ENCODE assay signal across 9 mouse cellular contexts in the genomic region with DNA sequence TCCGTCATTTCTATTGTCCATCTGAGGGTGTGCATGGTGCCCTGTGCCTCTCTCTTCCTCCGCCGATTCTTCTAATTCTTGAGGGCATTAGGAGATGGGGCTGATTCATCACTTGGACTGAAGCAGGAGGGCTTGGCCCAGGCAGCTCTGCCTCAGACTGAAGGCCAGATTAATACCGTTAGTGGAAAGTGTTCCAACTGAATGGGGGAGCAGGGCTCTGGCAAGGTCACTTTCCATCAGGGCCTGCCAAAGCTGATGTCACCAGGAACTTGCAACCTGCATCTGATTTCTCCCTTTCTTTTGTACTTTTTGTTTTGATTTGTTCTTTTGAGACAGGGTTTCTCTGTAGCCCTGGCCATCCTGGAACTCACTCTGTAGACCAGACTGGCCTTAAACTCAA.
DNase-seq lines count a peak whose midpoint lies in the region; ATAC-seq and TF ChIP-seq lines count a peak whose summit lies in the region.
"Had no signal": no experiment of that assay in that cellular context is flagged by ENCODE, and none has a peak within 500 bp of the region (broad histone marks: within the 10 kb centered on the region; RNA-seq: fewer than 3 reads in every experiment).

No protein-coding gene starts in this region.

- no peaks in the 10 kb centered on the region for H3K9me3 ChIP-seq in forebrain, postnatal 0 days (ENCODE audit: low read length)
- no peaks in the 10 kb centered on the region for H3K9me3 ChIP-seq in forebrain, embryonic 13.5 days (replicated peaks)
- H3K9me3 ChIP-seq in heart, embryonic 12.5 days (replicated peaks): no peaks in the 10 kb centered on the region
- no peaks in the 10 kb centered on the region for H3K9me3 ChIP-seq in liver, postnatal 0 days (ENCODE audit: low read length)
- H3K9me3 ChIP-seq: hindbrain, embryonic 13.5 days had no signal

- H3K36me3 ChIP-seq in forebrain, postnatal 0 days (ENCODE audit: insufficient read depth): no peaks in the 10 kb centered on the region
- no peaks in the 10 kb centered on the region for H3K36me3 ChIP-seq in forebrain, embryonic 13.5 days (ENCODE audit: poor library complexity, severe bottlenecking)
- no peaks in the 10 kb centered on the region for H3K36me3 ChIP-seq in heart, embryonic 12.5 days
- H3K36me3 ChIP-seq in liver, postnatal 0 days (replicated peaks; ENCODE audit: insufficient read depth, low read length): no peaks in the 10 kb centered on the region
- H3K36me3 ChIP-seq: hindbrain, embryonic 13.5 days had no signal

- no peak overlapping the region for H3K27ac ChIP-seq in forebrain, postnatal 0 days (ENCODE audit: low read depth, low read length)
- H3K27ac ChIP-seq in forebrain, embryonic 13.5 days: no peak overlapping the region
- peak overlapping the region; percentile 16 for H3K27ac ChIP-seq in heart, embryonic 12.5 days (ENCODE audit: poor library complexity, severe bottlenecking)
- no peak overlapping the region for H3K27ac ChIP-seq in liver, postnatal 0 days (ENCODE audit: low read depth)
- no peak overlapping the region for H3K27ac ChIP-seq in layer of hippocampus, adult 2 months
- H3K27ac ChIP-seq: hindbrain, embryonic 13.5 days had no signal

- DNase-seq in forebrain, postnatal 0 days: peak; percentile 35
- peak; percentile 41 for DNase-seq in cerebellum, adult 8-10 months
- peak; percentile 45 for DNase-seq in ovary, postnatal 14 days (ENCODE audit: low spot score)
- no peak for DNase-seq in liver, postnatal 0 days
- no peak for DNase-seq in layer of hippocampus, adult 2 months (ENCODE audit: low spot score in 2 of 2)

- H3K4me3 ChIP-seq in forebrain, postnatal 0 days (ENCODE audit: low read depth, low read length): no peak overlapping the region
- H3K4me3 ChIP-seq in forebrain, embryonic 13.5 days: no peak overlapping the region
- no peak overlapping the region for H3K4me3 ChIP-seq in heart, embryonic 12.5 days
- no peak overlapping the region for H3K4me3 ChIP-seq in liver, postnatal 0 days (ENCODE audit: low read depth, low read length)
- H3K4me3 ChIP-seq in layer of hippocampus, adult 2 months: no peak overlapping the region
- H3K4me3 ChIP-seq: hindbrain, embryonic 13.5 days had no signal

- H3K4me1 ChIP-seq in forebrain, postnatal 0 days (ENCODE audit: insufficient read depth): no peaks in the 10 kb centered on the region
- H3K4me1 ChIP-seq in forebrain, embryonic 13.5 days: no peaks in the 10 kb centered on the region
- H3K4me1 ChIP-seq in heart, embryonic 12.5 days (replicated peaks): peaks cover 13% of the 10 kb centered on the region; the same call in 1 of the 2 replicates
- H3K4me1 ChIP-seq in liver, postnatal 0 days (ENCODE audit: insufficient read depth): no peaks in the 10 kb centered on the region
- H3K4me1 ChIP-seq: hindbrain, embryonic 13.5 days had no signal

- no peak for TF ChIP-seq CTCF in forebrain, postnatal 0 days (IDR thresholded peaks at IDR 0.05; ENCODE audit: low read depth)
- TF ChIP-seq CTCF in liver, postnatal 0 days (IDR thresholded peaks at IDR 0.05; ENCODE audit: low read depth): no peak
- no peak for TF ChIP-seq CTCF in layer of hippocampus, adult 2 months (conservative IDR thresholded peaks at IDR 0.05)

- ATAC-seq in forebrain, postnatal 0 days: 0 out of 2 replicates have a peak, but pooled peaks have one; percentile 23
- no peak for ATAC-seq in forebrain, embryonic 13.5 days
- ATAC-seq in heart, embryonic 12.5 days (ENCODE audit: insufficient number of reproducible peaks, low FRiP score): no peak; the same call in 1 of the 2 replicates
- no peak for ATAC-seq in megakaryocyte-erythroid progenitor cell, adult 5-6 weeks (replicated peaks; ENCODE audit: low FRiP score, low TSS enrichment, poor library complexity, severe bottlenecking)
- no peak for ATAC-seq in liver, postnatal 0 days

- no peak for TF ChIP-seq EP300 in liver, postnatal 0 days (IDR thresholded peaks at IDR 0.05; ENCODE audit: low read depth)

- 43% methylated on average over 4 of the region's 4 CpGs for WGBS in forebrain, postnatal 0 days
- 70% methylated on average over 4 of the region's 4 CpGs for whole genome bisulfite sequencing in forebrain, embryonic 13.5 days
- WGBS in heart, embryonic 12.5 days: 68% methylated on average over 4 of the region's 4 CpGs
- WGBS in liver, postnatal 0 days (ENCODE audit: insufficient replicate concordance): 74% methylated on average over 4 of the region's 4 CpGs

- H3K9ac ChIP-seq in forebrain, postnatal 0 days: no peak overlapping the region
- H3K9ac ChIP-seq in forebrain, embryonic 13.5 days: no peak overlapping the region
- H3K9ac ChIP-seq in heart, embryonic 12.5 days: no peak overlapping the region
- no peak overlapping the region for H3K9ac ChIP-seq in liver, postnatal 0 days (replicated peaks)
- H3K9ac ChIP-seq: hindbrain, embryonic 13.5 days had no signal

- H3K27me3 ChIP-seq in forebrain, postnatal 0 days (ENCODE audit: insufficient read depth, low read length): no peaks in the 10 kb centered on the region
- no peaks in the 10 kb centered on the region for H3K27me3 ChIP-seq in forebrain, embryonic 13.5 days
- H3K27me3 ChIP-seq in heart, embryonic 12.5 days (replicated peaks): no peaks in the 10 kb centered on the region
- H3K27me3 ChIP-seq in liver, postnatal 0 days (ENCODE audit: insufficient read depth, low read length): no peaks in the 10 kb centered on the region
- H3K27me3 ChIP-seq: hindbrain, embryonic 13.5 days had no signal

- no peak overlapping the region for H3K4me2 ChIP-seq in forebrain, postnatal 0 days (ENCODE audit: low read depth)
- H3K4me2 ChIP-seq in forebrain, embryonic 13.5 days: no peak overlapping the region
- no peak overlapping the region for H3K4me2 ChIP-seq in heart, embryonic 12.5 days
- no peak overlapping the region for H3K4me2 ChIP-seq in liver, postnatal 0 days (ENCODE audit: low read depth, low read length)
- H3K4me2 ChIP-seq: hindbrain, embryonic 13.5 days had no signal

Comparison
In these comparisons a context has a peak if more than half of its experiments do, and no peak if none do; other contexts are left out.
1. DNase-seq: peak in forebrain, postnatal 0 days (single experiment), cerebellum, adult 8-10 months (single experiment) and ovary, postnatal 14 days (single experiment); none in liver, postnatal 0 days (single experiment) and layer of hippocampus, adult 2 months (0 of 2).